Mouse (Mus musculus): Measurements from ENCODE around the gene Gm17720.
"Not testable (repeated sequence)": the region's sequence is repeated elsewhere in the genome, so short reads cannot be mapped to it uniquely, and the experiment has no call there.

Gene Gm17720

DNA sequence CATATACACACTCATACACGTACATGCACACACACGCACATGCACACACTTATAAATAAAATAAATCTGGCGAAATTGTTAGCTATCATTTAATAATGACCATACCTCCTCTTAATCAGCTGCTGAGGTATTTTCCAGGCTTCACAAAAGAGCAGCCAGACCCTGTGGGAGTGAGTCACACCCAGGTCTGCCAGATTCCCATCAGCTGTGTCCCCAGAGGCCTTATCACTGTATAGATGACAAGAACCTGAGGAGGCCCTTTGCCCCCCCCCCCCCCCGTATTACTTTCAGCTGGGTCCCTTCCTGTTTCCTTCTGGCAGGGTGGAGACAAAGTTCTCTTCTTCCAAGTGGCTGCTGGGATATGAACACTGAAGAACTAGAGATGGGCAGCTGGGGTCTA lies 62.0 kb downstream of the Gm17720 start:
- no peak for DNase-seq (ENCODE audit: low read depth in 2 of 2, low spot score in 2 of 2)

GRCm38 (mm10) chr8:110039659-110040058 lies 62.9 kb downstream of the Gm17720 start, which contains the start of gene Chst4:
Gene Chst4 (minus strand): TSS chr8:110039740.
- DNase-seq (ENCODE audit: low read depth in 2 of 2, low spot score in 2 of 2) = no peak

DNA sequence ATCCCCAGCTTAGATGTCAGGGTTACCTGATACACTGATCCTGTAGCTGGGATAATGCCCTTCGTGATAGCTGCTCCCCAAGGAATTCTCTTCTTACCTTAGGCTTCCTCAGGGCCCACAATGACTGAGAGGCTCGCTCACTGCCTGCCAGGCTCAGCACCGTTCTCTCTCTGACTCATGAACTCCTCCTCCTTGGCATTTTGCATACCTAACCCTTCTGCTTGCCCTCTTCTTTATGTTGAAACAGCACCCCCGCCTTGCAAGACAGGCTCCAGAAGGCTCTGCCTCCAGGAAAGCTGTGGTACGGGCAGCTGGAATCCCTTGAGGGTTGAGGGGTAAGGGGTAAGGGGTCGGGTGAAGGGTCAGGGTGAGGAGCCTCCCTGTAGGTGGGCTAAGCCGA lies 63.3 kb downstream of the Gm17720 start:
- no peak for DNase-seq (ENCODE audit: low read depth in 2 of 2, low spot score in 2 of 2)

DNA sequence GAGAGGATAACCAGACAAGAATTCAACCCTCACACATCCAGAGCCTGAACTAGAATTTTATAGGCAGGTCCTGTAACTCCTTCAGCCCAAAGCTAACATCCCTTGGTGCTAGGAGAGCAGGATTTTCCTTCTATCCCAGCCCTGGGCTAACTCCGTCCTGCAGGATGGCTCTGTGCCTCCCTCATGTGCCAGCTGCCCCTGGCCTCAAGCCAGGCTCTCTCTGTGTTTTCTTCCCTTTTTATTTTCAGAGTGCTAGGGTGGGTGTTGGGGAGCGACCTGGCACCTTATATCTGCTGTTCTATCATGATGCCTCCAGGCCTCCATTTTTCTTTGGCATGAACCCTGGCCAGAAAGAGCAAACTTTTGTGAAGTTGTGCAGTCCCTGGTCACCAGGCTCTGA lies 66.4 kb downstream of the Gm17720 start:
- no peak for DNase-seq (ENCODE audit: low read depth in 2 of 2, low spot score in 2 of 2)

DNA sequence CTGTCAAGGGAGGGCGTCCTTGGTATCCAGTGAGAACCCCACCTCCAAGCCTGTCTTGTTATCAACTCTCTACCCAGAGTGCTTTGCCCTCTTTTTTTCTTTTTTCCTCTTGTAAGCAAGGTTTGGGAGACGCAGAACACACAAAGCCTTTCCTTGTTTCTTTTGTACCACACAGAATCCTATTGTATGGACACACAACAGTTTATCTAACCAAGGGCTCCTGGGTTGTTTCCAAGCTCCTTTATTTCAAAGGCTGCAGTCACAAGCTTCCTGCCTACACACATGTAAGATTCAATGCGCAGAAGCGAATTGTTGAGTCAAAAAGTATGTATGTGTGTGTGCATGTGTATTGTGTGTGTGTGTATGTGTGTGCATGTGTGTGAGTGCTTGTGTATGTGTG lies 68.2 kb downstream of the Gm17720 start:
- DNase-seq (ENCODE audit: low read depth in 2 of 2, low spot score in 2 of 2) = no peak

DNA sequence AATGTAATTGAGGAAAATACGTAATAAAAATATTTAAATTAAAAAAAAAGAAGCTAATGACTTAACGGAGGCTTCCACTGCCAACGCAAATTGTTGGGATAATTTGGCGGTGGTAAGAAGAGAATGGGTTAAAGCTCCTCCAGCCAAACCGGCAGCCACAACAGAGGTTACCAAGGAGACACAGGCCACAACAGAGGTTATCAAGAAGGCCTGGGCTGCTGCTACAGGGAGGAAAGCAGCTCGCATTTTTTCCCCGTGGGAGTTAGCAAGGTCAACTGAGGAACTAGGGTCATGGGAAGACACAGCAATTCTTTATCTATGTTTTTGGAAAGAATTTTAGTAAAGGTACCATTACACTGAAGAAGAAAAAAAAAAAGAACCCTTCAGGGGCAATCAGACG lies 68.8 kb downstream of the Gm17720 start:
- not testable (repeated sequence) for DNase-seq (ENCODE audit: low read depth in 2 of 2, low spot score in 2 of 2)
